Mouse (Mus musculus): ENCODE results near the gene Olfr461. TPM values are rescaled to one million over a fixed set of nuclear protein-coding genes. Genes with fewer than 3 reads are reported as not detected.
"Not testable (repeated sequence)": the region's sequence is repeated elsewhere in the genome, so short reads cannot be mapped to it uniquely, and the experiment has no call there.

Gene Olfr461
- polyA plus RNA-seq (2015; fragmentation: Nextera tagmentation; extraction: Ambion mirVana) = not detected in 2 replicates

DNA sequence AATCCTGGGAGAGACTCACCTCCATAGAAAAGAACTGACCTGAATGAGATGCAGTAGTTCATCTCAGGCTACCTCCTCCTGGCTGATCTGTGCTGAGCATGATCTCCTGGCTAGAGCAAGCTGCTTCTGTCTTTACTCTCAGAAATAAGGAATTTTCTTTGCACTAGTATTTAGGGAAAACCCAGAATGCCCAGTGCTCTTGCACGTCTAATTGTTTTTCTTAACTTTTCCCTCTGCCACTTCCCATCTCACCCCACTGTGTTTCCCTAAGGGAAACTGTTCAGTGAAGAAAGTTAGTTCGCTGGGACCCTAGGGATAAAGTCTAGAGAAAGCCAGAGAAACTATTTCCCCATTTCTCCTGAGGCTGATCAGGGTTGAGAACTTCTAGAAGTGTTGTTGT, at the start of gene Olfr461:
Olfr461 (minus strand) TSS at position 101 of the 400 bp plus-strand sequence.
- H3K4me1 ChIP-seq (replicated peaks) = no peaks in the 10 kb centered on the region
- H3K9me3 ChIP-seq (replicated peaks) = no peaks in the 10 kb centered on the region
- no peak within 1 kb of the TSS for H3K9ac ChIP-seq
- 37% methylated on average over 2 of the region's 2 CpGs for whole genome bisulfite sequencing (ENCODE audit: insufficient replicate concordance)
- no peak for ATAC-seq (ENCODE audit: insufficient read depth)
- no peaks in the 10 kb centered on the region for H3K27me3 ChIP-seq
- no peak within 1 kb of the TSS for H3K4me2 ChIP-seq
- H3K4me3 ChIP-seq (replicated peaks) = no peak within 1 kb of the TSS
- no peak within 1 kb of the TSS for H3K27ac ChIP-seq (replicated peaks)
- no peaks in the 10 kb centered on the region for H3K36me3 ChIP-seq (replicated peaks)

- WGBS (ENCODE audit: insufficient replicate concordance) = 37% methylated on average over 4 of the region's 4 CpGs
- not testable (repeated sequence) for ATAC-seq (ENCODE audit: insufficient read depth); H3K36me3 ChIP-seq (replicated peaks)
Measured at GRCm38 (mm10) chr6:40598546-40598945, 43.7 kb upstream of the Olfr461 start.

GRCm38 (mm10) chr6:40594804-40595550, 40.1 kb upstream of the Olfr461 start:
- Histone ChIP-seq H3K9ac (no peak overlapping the region), H3K36me3 (replicated peaks) (no peaks in the 10 kb centered on the region), H3K4me3 (replicated peaks) (no peak overlapping the region), H3K27me3 (no peaks in the 10 kb centered on the region), H3K9me3 (replicated peaks) (no peaks in the 10 kb centered on the region), H3K4me1 (replicated peaks) (no peaks in the 10 kb centered on the region), H3K4me2 (no peak overlapping the region), H3K27ac (replicated peaks) (no peak overlapping the region)
- WGBS (ENCODE audit: insufficient replicate concordance) = 20% methylated on average over 3 of the region's 3 CpGs
- no peak for ATAC-seq (ENCODE audit: insufficient read depth)

More at GRCm38 (mm10) chr6:40598546-40598945, 43.7 kb upstream of the Olfr461 start:
- not testable (repeated sequence) for H3K4me2 ChIP-seq; H3K9ac ChIP-seq; H3K4me1 ChIP-seq (replicated peaks); H3K27me3 ChIP-seq; H3K4me3 ChIP-seq (replicated peaks); H3K27ac ChIP-seq (replicated peaks); H3K9me3 ChIP-seq (replicated peaks)

GRCm38 (mm10) chr6:40588346-40588745, 33.5 kb upstream of the Olfr461 start:
- Histone ChIP-seq H3K4me3 (replicated peaks) (no peak overlapping the region), H3K4me2 (no peak overlapping the region), H3K9me3 (replicated peaks) (no peaks in the 10 kb centered on the region), H3K4me1 (replicated peaks) (no peaks in the 10 kb centered on the region), H3K27me3 (no peaks in the 10 kb centered on the region), H3K9ac (no peak overlapping the region), H3K27ac (replicated peaks) (no peak overlapping the region), H3K36me3 (replicated peaks) (no peaks in the 10 kb centered on the region)
- no peak for ATAC-seq (ENCODE audit: insufficient read depth)
- 60% methylated on average over 2 of the region's 2 CpGs for WGBS (ENCODE audit: insufficient replicate concordance)

DNA sequence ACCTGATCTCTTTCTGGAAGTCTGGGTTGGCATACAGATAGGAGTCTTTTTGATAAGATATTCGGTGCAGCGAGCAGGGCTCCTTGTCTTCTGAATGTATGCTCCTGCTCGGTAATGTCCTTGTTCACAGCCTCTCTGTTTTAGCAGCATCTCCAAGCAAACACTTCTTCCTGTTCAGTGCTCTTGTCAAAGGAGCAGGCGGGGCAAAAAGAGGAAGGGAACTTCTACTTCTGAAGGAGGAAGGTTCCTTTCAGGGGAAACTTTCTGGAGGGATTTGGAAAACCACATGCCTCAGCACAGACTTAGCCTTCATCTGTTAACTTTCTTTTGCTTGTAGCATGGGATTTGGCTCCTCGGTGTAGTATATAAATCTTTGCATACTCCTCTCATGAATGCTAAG, 30.8 kb upstream of the Olfr461 start, which contains the start of gene Clec5a:
Clec5a (minus strand) TSS at position 177 of the 400 bp plus-strand sequence.
- Histone ChIP-seq H3K4me1 (replicated peaks) (no peaks in the 10 kb centered on the region), H3K4me3 (replicated peaks) (peak within 1 kb of the TSS; percentile 24), H3K36me3 (replicated peaks) (no peaks in the 10 kb centered on the region), H3K4me2 (no peak within 1 kb of the TSS), H3K27me3 (no peaks in the 10 kb centered on the region), H3K27ac (replicated peaks) (no peak within 1 kb of the TSS), H3K9ac (no peak within 1 kb of the TSS), H3K9me3 (replicated peaks) (no peaks in the 10 kb centered on the region)
- WGBS (ENCODE audit: insufficient replicate concordance) = 26% methylated on average over 5 of the region's 5 CpGs
- ATAC-seq (ENCODE audit: insufficient read depth) = no peak

DNA sequence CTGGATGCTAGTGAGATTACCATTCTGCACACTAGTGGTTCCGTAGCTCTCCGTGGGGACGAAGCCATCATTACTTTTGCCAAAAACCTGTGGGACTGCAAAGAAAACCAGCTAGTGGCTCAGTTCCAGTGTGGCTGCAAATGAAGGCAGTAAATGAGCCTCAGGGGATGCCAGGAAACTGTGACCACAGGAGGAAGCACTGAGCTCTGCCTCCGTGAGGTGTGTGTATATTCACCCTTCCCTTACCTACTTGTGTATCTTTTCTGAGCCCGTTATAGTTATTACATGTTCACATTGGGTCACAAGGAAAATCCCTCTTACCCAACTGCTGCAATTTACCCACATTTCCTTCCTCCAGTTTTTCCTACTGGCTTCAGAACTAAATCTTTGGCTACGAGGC, 29.5 kb upstream of the Olfr461 start:
- no peaks in the 10 kb centered on the region for H3K27me3 ChIP-seq
- no peaks in the 10 kb centered on the region for H3K36me3 ChIP-seq (replicated peaks)
- H3K9ac ChIP-seq = no peak overlapping the region
- 0 out of 2 replicates have a peak overlapping the region, but pooled peaks have one; percentile 2 for H3K4me3 ChIP-seq (replicated peaks)
- H3K27ac ChIP-seq (replicated peaks) = no peak overlapping the region
- H3K9me3 ChIP-seq (replicated peaks) = no peaks in the 10 kb centered on the region
- no peak for ATAC-seq (ENCODE audit: insufficient read depth)
- 39% methylated on average over 6 of the region's 6 CpGs for WGBS (ENCODE audit: insufficient replicate concordance)
- no peaks in the 10 kb centered on the region for H3K4me1 ChIP-seq (replicated peaks)
- no peak overlapping the region for H3K4me2 ChIP-seq

- WGBS (ENCODE audit: insufficient replicate concordance) = 35% methylated on average over 1 of the region's 1 CpGs
Measured at GRCm38 (mm10) chr6:40576305-40576704, 21.5 kb upstream of the Olfr461 start.

GRCm38 (mm10) chr6:40573618-40574017, 18.8 kb upstream of the Olfr461 start:
- Histone ChIP-seq H3K4me2 (no peak overlapping the region), H3K4me3 (replicated peaks) (no peak overlapping the region), H3K4me1 (replicated peaks) (no peaks in the 10 kb centered on the region), H3K9me3 (replicated peaks) (no peaks in the 10 kb centered on the region), H3K27me3 (no peaks in the 10 kb centered on the region), H3K36me3 (replicated peaks) (no peaks in the 10 kb centered on the region), H3K9ac (no peak overlapping the region), H3K27ac (replicated peaks) (no peak overlapping the region)
- 48% methylated on average over 3 of the region's 3 CpGs for WGBS (ENCODE audit: insufficient replicate concordance)
- ATAC-seq (ENCODE audit: insufficient read depth) = no peak

More at GRCm38 (mm10) chr6:40576305-40576704, 21.5 kb upstream of the Olfr461 start:
- H3K9ac ChIP-seq = no peak overlapping the region
- no peak overlapping the region for H3K4me3 ChIP-seq (replicated peaks)
- H3K36me3 ChIP-seq (replicated peaks) = no peaks in the 10 kb centered on the region
- no peak overlapping the region for H3K4me2 ChIP-seq
- H3K9me3 ChIP-seq (replicated peaks) = no peaks in the 10 kb centered on the region
- H3K4me1 ChIP-seq (replicated peaks) = no peaks in the 10 kb centered on the region
- H3K27ac ChIP-seq (replicated peaks) = no peak overlapping the region
- no peak for ATAC-seq (ENCODE audit: insufficient read depth)
- H3K27me3 ChIP-seq = no peaks in the 10 kb centered on the region

- Histone ChIP-seq H3K4me1 (replicated peaks) (no peaks in the 10 kb centered on the region), H3K27me3 (no peaks in the 10 kb centered on the region), H3K27ac (replicated peaks) (no peak within 1 kb of the TSS), H3K36me3 (replicated peaks) (no peaks in the 10 kb centered on the region), H3K9ac (no peak within 1 kb of the TSS), H3K9me3 (replicated peaks) (no peaks in the 10 kb centered on the region), H3K4me3 (replicated peaks) (no peak within 1 kb of the TSS), H3K4me2 (no peak within 1 kb of the TSS)
- WGBS (ENCODE audit: insufficient replicate concordance) = 66% methylated on average over 3 of the region's 3 CpGs
- ATAC-seq (ENCODE audit: insufficient read depth) = no peak
Measured at GRCm38 (mm10) chr6:40569187-40569586, 14.3 kb upstream of the Olfr461 start, which contains the start of gene Olfr460. Gene Olfr460 (plus strand): TSS chr6:40569487.

GRCm38 (mm10) chr6:40544690-40545089, 10.2 kb downstream of the Olfr461 start:
- no peak for ATAC-seq (ENCODE audit: insufficient read depth)
- H3K4me1 ChIP-seq (replicated peaks) = no peaks in the 10 kb centered on the region
- H3K9me3 ChIP-seq (replicated peaks) = no peaks in the 10 kb centered on the region
- no peak overlapping the region for H3K4me2 ChIP-seq
- H3K9ac ChIP-seq = no peak overlapping the region
- no peak overlapping the region for H3K4me3 ChIP-seq (replicated peaks)
- H3K27ac ChIP-seq (replicated peaks) = no peak overlapping the region
- WGBS (ENCODE audit: insufficient replicate concordance) = 56% methylated on average over 10 of the region's 10 CpGs
- H3K27me3 ChIP-seq = no peaks in the 10 kb centered on the region
- H3K36me3 ChIP-seq (replicated peaks) = no peaks in the 10 kb centered on the region

DNA sequence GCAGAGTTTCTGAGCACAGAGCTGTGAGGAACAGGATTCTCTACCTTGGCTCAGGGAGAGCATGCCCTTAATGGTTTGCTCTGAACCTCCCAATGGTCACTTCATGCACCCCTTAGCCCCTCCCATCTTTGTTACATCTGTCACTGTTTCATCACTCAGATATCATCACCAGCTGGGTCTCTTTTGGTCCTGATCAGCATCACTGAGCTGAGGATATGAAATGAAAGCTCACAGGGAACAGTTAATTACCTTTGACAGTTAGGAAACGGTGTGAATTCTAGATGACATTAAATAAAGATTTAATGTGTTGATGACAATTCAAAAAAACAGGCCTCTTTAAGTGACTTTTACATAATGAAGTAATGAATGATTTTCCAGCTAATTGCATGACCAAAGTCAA, 35.4 kb downstream of the Olfr461 start, which contains the start of gene Prss37:
Prss37 (minus strand) TSS at position 101 of the 400 bp plus-strand sequence.
- 63% methylated on average over 1 of the region's 1 CpGs for WGBS (ENCODE audit: insufficient replicate concordance)
- no peaks in the 10 kb centered on the region for H3K4me1 ChIP-seq (replicated peaks)

More for the DNA sequence above, 35.4 kb downstream of the Olfr461 start, which contains the start of gene Prss37:
- Histone ChIP-seq H3K36me3 (replicated peaks) (no peaks in the 10 kb centered on the region), H3K27me3 (no peaks in the 10 kb centered on the region), H3K4me2 (no peak within 1 kb of the TSS), H3K4me3 (replicated peaks) (no peak within 1 kb of the TSS), H3K27ac (replicated peaks) (no peak within 1 kb of the TSS), H3K9me3 (replicated peaks) (no peaks in the 10 kb centered on the region), H3K9ac (no peak within 1 kb of the TSS)
- ATAC-seq (ENCODE audit: insufficient read depth) = no peak
